Mouse (Mus musculus) layer of hippocampus, postnatal 25 days (tissue): ENCODE data around the gene Nktr. TPM values are rescaled to one million over a fixed set of nuclear protein-coding genes. Genes with fewer than 3 reads are reported as not detected.

ENCODE experiments used
- DNase-seq, 2 experiments: peaks; one replicate each; pipeline ENCODE4 v3.0.0; 2022; ENCODE audit warnings: mixed read lengths in 2 of 2, low spot score in 1 of 2; ENCODE audit errors: extremely low spot score in 1 of 2
- total RNA-seq, 2 experiments: library from RNA; stranded (reverse); gene quantifications; 2 replicates each; pipeline ENCODE4 v1.2.3; 2021

Gene Nktr
- total RNA-seq, 2 experiments from 2014 or later: 71.9 to 123 TPM

DNA sequence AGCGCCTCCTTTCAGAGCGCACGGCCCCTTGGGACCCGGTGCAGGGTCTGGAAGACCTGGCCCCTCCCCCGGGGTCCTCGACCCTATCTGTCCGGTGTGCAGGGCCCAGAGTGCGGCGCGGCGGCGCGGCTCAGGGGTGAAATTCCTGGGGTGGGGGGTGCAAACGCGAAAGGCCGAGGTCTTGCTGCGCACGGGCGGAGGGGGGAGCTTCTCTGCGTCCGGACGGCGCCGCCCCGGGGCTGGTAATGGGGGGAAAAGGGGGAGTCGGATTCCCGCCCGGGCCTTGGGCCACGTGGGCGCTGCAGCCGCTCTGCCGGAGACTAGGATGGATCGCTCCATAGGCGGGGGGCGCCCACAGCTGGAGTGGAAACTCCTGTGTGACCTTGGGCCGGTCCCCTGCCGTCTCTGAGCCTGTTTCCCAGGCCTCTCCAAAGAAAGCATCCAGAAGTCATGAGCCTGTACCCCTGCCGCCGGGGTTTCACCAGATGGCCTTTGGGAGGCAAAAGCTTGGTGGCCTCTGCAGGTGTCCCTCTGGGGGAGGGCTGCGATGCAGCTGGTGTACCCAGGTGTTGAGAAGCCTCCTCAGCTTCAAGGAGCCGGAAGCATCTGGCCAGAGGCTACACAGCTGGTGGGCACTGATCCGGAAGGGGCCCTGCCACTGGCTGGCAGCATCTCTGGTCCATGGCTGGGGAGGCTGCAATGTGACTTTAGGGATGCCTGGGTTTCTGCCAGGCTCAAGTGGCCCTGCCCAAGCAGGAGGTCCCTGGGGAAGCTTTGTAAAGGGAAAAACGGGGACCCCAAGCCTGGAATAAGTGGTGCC, 41.5 kb downstream of the Nktr start:
- DNase-seq: peak in 1 of 2 experiments; percentile 43

- no peak for DNase-seq
These were observed 42.2 kb downstream of the Nktr start for GRCm38 (mm10) chr9:121761091-121761665.

DNA sequence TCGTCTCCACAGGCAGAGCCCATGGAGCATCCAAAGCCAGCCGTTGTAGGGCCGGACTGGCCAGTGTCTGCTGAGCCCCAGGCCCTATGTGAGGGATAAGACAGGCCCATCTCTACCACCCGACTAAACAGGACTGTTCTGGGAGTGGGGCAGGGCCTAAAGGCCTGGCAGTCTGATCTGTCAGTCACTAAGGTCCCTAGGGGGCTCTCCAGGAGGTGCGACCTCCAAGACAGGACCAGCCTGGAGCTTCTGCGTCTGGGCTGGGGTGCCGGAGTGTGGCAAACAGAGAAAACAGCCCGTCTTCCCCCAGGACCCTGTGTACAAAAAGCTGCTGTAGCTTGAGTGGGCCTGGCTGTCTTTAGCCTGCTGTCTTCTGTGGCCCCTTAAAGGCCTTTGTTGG, 42.8 kb downstream of the Nktr start:
- DNase-seq: peak in 1 of 2 experiments; percentile 3

GRCm38 (mm10) chr9:121762248-121762647, 43.3 kb downstream of the Nktr start:
- DNase-seq: no peak

DNA sequence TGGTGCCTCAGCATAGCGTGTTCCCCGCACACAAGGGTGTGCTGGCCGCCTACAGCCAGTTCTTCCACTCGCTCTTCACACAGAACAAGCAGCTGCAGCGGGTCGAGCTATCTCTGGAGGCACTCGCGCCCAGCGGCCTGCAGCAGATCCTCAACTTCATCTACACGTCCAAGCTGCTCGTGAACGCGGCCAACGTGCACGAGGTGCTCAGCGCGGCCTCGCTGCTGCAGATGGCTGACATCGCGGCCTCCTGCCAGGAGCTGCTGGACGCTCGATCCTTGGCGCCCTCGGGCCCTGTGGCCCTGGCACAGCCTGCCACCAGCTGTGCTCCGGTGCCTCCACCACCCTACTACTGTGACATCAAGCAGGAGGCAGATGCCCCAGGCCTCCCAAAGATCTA, 43.8 kb downstream of the Nktr start:
- no peak for DNase-seq

GRCm38 (mm10) chr9:121763716-121764115, 44.7 kb downstream of the Nktr start:
- DNase-seq: peak; percentile 19 to 41

- no peak for DNase-seq
These were observed 46.3 kb downstream of the Nktr start for GRCm38 (mm10) chr9:121765166-121765855.

DNA sequence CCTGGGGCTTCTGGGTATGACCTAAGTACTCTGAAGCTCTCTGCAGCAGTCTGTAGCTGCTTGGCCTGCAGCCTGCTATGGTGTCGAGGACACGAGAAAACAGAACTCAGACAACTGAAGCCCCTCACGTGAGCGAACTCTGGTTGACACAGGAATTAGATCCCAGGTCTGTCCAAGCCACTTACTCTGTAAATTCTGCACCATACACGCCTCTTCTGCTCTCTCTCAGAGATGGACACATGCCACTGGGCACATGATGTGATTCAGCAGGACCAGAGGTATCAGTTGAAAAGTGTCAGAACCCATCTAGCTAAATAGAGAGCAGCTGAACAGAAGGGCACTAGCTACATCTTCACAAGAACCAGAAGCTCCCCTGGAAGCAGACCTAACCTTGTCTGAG, 53.4 kb downstream of the Nktr start:
- DNase-seq: no peak

DNA sequence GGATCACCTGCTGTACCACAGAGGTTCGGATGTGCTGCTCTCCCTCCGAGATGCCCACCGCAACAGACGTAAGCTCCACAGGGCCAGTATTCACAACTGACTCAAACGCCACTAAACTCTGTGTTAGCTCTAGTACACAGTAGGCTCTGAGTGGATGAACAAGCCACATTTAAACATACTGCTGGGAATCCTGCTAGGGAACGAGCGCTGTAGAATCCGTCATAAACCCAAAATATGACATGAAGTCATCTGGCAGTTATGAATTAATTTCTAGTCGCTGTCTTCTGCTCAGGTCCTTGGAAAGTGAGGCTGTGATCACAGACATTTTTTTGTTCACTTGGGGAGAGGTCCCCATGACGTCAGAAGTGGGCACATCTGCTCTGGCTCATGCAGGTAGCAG, 57.0 kb downstream of the Nktr start:
- no peak for DNase-seq

- no peak for DNase-seq
These were observed 57.5 kb downstream of the Nktr start for GRCm38 (mm10) chr9:121776511-121776910.

- DNase-seq: no peak
These were observed 58.6 kb downstream of the Nktr start, which contains the start of gene Klhl40 for GRCm38 (mm10) chr9:121777484-121778065. Klhl40 (plus strand) TSS chr9:121777607.

DNA sequence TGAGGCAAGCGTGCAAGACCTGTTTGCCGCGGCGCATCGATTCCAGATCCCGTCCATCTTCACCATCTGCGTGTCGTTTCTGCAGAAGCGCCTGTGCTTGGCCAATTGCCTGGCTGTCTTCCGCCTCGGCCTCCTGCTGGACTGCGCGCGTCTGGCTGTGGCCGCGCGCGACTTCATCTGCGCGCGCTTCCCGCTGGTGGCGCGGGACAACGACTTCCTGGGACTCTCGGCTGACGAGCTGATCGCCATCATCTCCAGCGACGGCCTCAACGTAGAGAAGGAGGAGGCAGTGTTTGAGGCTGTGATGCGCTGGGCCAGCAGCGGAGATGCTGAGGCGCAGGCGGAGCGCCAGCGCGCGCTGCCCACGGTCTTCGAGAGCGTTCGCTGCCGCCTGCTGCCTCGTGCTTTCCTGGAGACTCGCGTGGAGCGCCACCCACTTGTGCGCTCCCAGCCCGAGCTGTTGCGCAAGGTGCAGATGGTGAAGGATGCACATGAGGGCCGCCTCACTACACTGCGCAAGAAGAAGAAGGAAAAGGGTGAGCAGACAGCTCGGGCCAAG, 59.2 kb downstream of the Nktr start:
- DNase-seq: peak; percentile 54 to 60

GRCm38 (mm10) chr9:121784801-121785200, 65.8 kb downstream of the Nktr start:
- no peak for DNase-seq

DNA sequence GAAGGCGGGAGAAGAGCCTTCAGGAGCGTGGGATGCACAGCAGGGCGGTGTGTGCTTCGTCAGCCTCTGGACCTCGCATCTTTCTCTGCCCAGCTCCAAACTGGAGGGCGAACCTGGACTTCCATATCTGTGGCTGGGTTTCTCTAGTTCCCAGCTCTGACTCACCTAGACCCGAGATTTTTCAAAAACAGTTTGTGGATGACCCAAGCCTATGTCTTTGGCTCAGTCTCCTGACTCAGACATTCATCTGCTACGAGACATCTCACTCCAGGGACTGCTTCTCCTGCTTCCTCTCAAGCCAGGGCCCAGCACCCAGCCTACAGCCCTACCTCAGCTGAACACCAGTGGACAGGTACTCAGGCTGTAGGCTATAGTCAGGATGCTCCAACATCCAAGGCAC, 66.3 kb downstream of the Nktr start:
- DNase-seq: no peak

GRCm38 (mm10) chr9:121786359-121786758, 67.4 kb downstream of the Nktr start:
- no peak for DNase-seq

- peak in 1 of 2 experiments; percentile 58 for DNase-seq
These were observed 72.2 kb downstream of the Nktr start for GRCm38 (mm10) chr9:121791206-121791605.

DNA sequence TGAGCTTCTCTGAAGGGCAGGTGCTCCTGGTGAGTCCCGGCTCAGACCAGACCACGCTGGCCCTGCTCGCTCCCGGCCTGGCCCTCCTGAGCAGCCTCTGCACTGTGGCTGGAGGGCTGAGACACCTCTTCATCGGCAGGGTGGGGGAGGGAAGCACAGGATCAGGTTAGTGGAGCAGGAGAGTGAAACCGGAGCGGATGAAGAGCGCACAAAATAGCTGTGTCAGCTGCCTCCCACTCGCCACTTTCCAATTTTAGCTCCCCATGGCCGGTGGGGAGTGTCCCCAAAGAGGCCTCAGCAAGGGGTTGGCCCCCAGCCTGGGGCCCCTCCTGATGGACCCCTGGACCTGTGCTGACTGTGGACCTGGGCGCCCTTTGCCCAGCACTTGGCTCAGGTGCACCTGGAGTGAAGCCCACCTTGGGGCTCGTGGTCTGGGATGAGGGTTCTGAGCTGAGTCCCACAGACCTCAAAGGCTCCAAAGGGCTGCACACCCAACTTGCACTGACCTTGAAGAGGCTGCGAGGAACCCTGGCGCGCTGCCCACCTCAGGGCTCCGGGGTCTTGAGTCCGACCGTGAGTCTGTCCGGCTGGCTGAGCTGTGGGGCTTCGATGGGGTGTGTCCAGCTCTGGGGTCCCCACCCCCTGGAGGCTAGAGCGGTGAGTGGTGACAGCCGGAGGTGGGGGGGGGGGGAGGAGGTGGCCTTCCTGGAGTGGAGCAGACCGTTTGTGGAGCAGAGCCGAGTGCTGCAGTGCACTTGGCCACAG, 73.0 kb downstream of the Nktr start, which contains the start of gene Hhatl:
Hhatl (minus strand) TSS at position 751 of the 765 bp plus-strand sequence.
- no peak for DNase-seq

DNA sequence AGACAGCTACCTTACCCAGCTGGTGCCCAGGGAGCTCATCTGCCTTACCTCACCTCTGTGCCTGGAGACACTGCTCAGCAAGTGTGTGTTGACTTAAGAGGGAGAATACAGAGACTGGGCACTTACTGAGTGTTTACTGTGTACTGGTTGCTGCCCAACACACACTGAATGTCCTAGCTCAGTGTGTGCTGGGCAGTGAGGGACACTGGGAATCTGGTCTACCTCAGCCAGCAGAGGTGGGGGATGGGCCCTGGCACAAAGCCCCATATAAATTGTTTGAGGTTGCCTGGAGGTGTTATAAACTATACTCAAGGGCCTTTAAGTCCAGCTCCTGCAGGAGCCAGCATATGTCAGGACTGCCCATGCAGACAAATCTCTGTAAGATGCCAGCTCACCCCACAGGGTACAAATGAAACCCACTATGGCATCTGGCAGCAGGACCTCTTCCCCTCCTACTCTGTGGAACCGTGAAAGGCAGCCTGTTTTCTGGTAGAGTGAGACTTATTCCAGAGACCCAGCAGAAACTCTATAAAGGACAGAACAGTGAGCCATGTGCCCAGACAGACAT, 76.1 kb downstream of the Nktr start:
- peak in 1 of 2 experiments; percentile 29 for DNase-seq

DNA sequence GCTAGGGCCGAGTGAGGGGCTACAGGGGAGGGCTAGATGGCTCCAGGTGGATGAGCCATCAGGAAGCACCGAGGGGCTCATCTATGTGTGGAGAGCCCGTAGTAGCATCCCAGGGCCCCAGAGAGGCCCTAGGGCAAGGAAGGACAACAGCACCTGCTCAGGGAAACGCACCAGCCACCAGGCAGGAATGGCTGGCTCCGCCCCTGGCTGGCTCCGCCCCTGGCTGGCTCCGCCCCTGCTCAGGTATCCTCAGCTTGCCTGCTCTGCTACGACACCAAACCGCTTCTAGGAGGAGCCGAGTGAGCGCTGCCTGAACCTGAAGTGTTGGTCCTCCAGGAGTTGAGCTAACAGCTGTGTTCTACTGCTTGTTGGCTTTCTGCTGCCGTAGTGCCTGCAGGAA, 78.8 kb downstream of the Nktr start:
- no peak for DNase-seq
